Mouse (Mus musculus): ENCODE results near the gene Zscan26. TPM values are rescaled to one million over a fixed set of nuclear protein-coding genes. Genes with fewer than 3 reads are reported as not detected.
A peak's percentile ranks its signal among the peaks of the same experiment; 100 is the strongest.
"Not testable (repeated sequence)": the region's sequence is repeated elsewhere in the genome, so short reads cannot be mapped to it uniquely, and the experiment has no call there.

Gene Zscan26
- polyA plus RNA-seq, 1 experiment from 2014 or later: 24.3 TPM

DNA sequence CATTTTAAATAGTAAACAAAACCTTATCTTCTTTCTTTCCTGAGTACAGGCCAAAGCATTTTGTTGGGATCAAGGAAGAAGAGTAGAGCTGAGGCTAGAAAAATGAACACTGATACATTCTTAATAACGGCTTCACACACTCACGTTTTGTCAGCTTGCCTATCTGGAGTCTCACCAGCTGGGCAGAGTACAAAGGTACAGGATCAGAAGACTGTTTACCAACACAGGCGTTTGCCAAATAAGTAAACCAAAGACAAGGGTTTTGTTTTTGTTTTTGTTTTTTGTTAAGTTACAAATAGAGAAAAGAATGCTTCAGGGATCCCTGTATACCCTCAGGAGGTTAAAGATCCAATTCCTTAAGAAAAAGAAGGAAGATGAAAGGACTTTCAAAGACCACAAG lies 52.4 kb downstream of the Zscan26 start:
- Histone ChIP-seq H3K27me3 (no peaks in the 10 kb centered on the region), H3K27ac (replicated peaks) (no peak overlapping the region), H3K9ac (no peak overlapping the region), H3K36me3 (peaks cover 3% of the 10 kb centered on the region), H3K9me3 (no peaks in the 10 kb centered on the region), H3K4me1 (replicated peaks) (peaks cover 31% of the 10 kb centered on the region), H3K4me2 (peak overlapping the region; percentile 70), H3K4me3 (peak overlapping the region; percentile 60)
- no peak for ATAC-seq (ENCODE audit: low FRiP score, low read depth)
- WGBS: 89% methylated on average over 3 of the region's 3 CpGs

DNA sequence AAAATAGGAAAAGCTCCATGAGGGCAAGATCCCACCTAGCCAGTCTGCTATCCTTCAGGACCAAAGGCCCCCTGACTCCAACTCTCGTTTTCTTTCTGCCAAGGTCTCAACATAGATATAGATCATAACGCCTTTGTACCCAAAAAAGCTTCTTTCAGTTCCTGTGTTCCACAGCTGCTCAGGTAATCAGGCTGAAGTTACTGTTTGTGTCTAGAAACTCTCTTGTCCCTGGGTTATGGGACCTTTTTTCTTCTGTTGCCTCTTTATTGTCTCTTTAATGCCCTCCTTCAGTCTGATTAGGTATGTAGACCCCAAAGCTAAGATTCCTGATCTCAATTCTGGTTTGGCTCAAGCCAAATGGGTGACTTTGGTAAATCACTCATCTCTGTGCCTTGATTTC lies 56.0 kb downstream of the Zscan26 start:
- Histone ChIP-seq H3K4me2 (no peak overlapping the region), H3K36me3 (peaks cover 34% of the 10 kb centered on the region), H3K4me1 (replicated peaks) (peaks cover 28% of the 10 kb centered on the region), H3K9ac (no peak overlapping the region), H3K27me3 (no peaks in the 10 kb centered on the region), H3K27ac (replicated peaks) (no peak overlapping the region), H3K4me3 (no peak overlapping the region), H3K9me3 (no peaks in the 10 kb centered on the region)
- WGBS: 94% methylated on average over 2 of the region's 2 CpGs
- ATAC-seq (ENCODE audit: low FRiP score, low read depth): no peak

DNA sequence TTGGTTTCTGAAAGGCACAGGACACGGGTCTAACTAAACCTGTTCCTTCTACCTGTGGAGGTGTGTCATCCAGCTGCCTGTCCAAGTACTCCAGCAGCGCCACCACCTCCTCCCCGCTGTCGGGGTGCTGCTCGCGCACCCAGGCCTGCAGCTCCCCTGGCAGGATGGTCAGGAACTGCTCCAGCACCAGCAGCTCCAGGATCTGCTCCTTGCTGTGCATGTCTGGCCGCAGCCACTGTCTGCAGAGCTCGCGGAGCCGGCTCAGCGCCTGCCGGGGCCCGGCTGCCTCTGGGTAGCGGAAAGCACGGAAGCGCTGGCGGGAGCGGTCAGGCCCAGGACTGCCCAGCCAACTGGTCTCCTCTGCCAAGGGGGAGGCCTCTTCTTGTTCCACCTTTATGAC lies 57.5 kb downstream of the Zscan26 start:
- Histone ChIP-seq H3K36me3 (peaks cover 48% of the 10 kb centered on the region), H3K4me1 (replicated peaks) (peaks cover 22% of the 10 kb centered on the region)
- H3K9ac ChIP-seq; H3K27me3 ChIP-seq; H3K27ac ChIP-seq (replicated peaks); H3K4me2 ChIP-seq; H3K4me3 ChIP-seq; H3K9me3 ChIP-seq: not testable (repeated sequence)
- ATAC-seq (ENCODE audit: low FRiP score, low read depth): peak; percentile 38; the same call in 1 of the 2 replicates
- WGBS: 90% methylated on average over 18 of the region's 18 CpGs

DNA sequence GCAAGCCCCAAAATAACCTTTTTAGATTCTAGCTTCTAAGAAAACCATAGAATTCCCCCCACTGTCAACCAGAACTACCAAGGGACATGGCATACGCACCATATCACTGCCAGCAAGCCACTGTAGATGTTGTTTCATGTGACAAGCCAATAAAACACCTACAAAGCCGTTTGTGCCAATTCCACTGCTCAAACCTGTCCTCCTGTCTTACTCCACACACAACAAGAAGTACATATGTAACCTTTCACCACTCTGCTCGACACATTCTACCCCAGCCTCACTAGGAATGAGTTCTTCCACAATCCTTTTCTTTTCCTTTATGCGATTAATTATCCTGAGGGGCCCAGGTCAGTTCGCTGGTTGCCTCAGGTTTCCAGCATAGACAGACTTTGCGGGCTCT lies 57.9 kb downstream of the Zscan26 start:
- no peak for ATAC-seq (ENCODE audit: low FRiP score, low read depth)
- Histone ChIP-seq H3K9ac (no peak overlapping the region), H3K27me3 (no peaks in the 10 kb centered on the region), H3K4me1 (replicated peaks) (peaks cover 18% of the 10 kb centered on the region), H3K27ac (replicated peaks) (no peak overlapping the region), H3K4me3 (no peak overlapping the region), H3K9me3 (no peaks in the 10 kb centered on the region), H3K4me2 (no peak overlapping the region), H3K36me3 (peaks cover 52% of the 10 kb centered on the region)
- WGBS: 95% methylated on average over 6 of the region's 6 CpGs

DNA sequence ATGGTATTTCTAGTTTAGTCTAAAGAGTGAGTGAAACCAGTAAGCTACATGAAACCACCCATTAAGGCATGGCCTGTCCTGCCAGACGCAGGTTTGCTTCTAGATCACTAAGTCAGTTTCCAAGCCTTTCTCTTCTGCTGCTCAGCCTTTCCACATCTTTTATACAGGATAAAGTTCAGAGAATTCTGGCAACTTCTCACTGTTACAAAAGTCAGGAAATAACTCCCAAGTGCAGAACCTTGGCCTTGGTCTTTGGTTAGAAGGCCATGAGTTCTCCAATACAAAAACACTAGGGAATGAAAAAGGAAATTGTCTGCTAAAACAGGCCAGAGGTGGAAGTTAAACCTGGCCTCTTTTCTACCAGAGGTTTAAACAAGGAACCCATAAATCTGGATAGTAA lies 58.3 kb downstream of the Zscan26 start:
- 98% methylated on average over 1 of the region's 1 CpGs for WGBS
- H3K9me3 ChIP-seq: no peaks in the 10 kb centered on the region
- no peak overlapping the region for H3K4me3 ChIP-seq
- peaks cover 14% of the 10 kb centered on the region for H3K4me1 ChIP-seq (replicated peaks)
- no peak overlapping the region for H3K27ac ChIP-seq (replicated peaks)
- peaks cover 56% of the 10 kb centered on the region for H3K36me3 ChIP-seq
- H3K9ac ChIP-seq: no peak overlapping the region
- no peak overlapping the region for H3K4me2 ChIP-seq
- no peak for ATAC-seq (ENCODE audit: low FRiP score, low read depth)
- H3K27me3 ChIP-seq: no peaks in the 10 kb centered on the region

MicroRNAs within 50 kb of the gene (microRNA counts, 519-probe panel; counts per million panel counts)
- microRNA mmu-miR-1896: 3,372 counts per million, percentile 69 among the panel's probes with 10 or more counts

Small RNA genes within 50 kb of the gene (microRNA-seq; reads per million reads assigned to microRNA genes)
- gene Mir1896: not detected
- not detected for gene Mir6942

Other genes starting within 250 kb of the Zscan26 start
- gene Gpx5, start 161.0 kb downstream of the Zscan26 start, polyA plus RNA-seq (2015; fragmentation: Nextera tagmentation; extraction: Ambion mirVana): not detected in 2 replicates
- 0.24 and 0.27 TPM in 2 replicates for gene Gpx6, start 141.6 kb downstream of the Zscan26 start, polyA plus RNA-seq (2015; fragmentation: Nextera tagmentation; extraction: Ambion mirVana)
- gene Olfr1367, start 106.8 kb downstream of the Zscan26 start, polyA plus RNA-seq (2015; fragmentation: Nextera tagmentation; extraction: Ambion mirVana): not detected in 2 replicates
- 11.0 and 12.7 TPM in 2 replicates for gene Zscan12, start 90.9 kb downstream of the Zscan26 start, polyA plus RNA-seq (2015; fragmentation: Nextera tagmentation; extraction: Ambion mirVana)
- 65.8 and 71.1 TPM in 2 replicates for gene Zkscan3, start 51.0 kb downstream of the Zscan26 start, polyA plus RNA-seq (2015; fragmentation: Nextera tagmentation; extraction: Ambion mirVana)
- gene Pgbd1, start 12.7 kb downstream of the Zscan26 start, polyA plus RNA-seq (2015; fragmentation: Nextera tagmentation; extraction: Ambion mirVana): 2.8 and 4.2 TPM in 2 replicates
- 3.8 and 4.1 TPM in 2 replicates for gene Nkapl, start 14.8 kb upstream of the Zscan26 start, polyA plus RNA-seq (2015; fragmentation: Nextera tagmentation; extraction: Ambion mirVana)
- 8.1 and 10.5 TPM in 2 replicates for gene Zkscan4, start 25.2 kb upstream of the Zscan26 start, polyA plus RNA-seq (2015; fragmentation: Nextera tagmentation; extraction: Ambion mirVana)
- not detected in 2 replicates for gene Gm10065, start 25.7 kb upstream of the Zscan26 start, polyA plus RNA-seq (2015; fragmentation: Nextera tagmentation; extraction: Ambion mirVana)
- gene AK157302, start 41.5 kb upstream of the Zscan26 start, polyA plus RNA-seq (2015; fragmentation: Nextera tagmentation; extraction: Ambion mirVana): 0.39 and 0.55 TPM in 2 replicates
- 8.8 and 11.9 TPM in 2 replicates for gene Gm11273, start 47.7 kb upstream of the Zscan26 start, polyA plus RNA-seq (2015; fragmentation: Nextera tagmentation; extraction: Ambion mirVana)
- gene Zkscan8, start 77.4 kb upstream of the Zscan26 start, polyA plus RNA-seq (2015; fragmentation: Nextera tagmentation; extraction: Ambion mirVana): 4.5 and 5.0 TPM in 2 replicates
- 0.06 and 0.25 TPM in 2 replicates for gene Olfr1366, start 89.1 kb upstream of the Zscan26 start, polyA plus RNA-seq (2015; fragmentation: Nextera tagmentation; extraction: Ambion mirVana)
- 0.04 and 0.08 TPM in 2 replicates for gene Olfr1535, start 106.2 kb upstream of the Zscan26 start, polyA plus RNA-seq (2015; fragmentation: Nextera tagmentation; extraction: Ambion mirVana)
- not detected in 2 replicates for gene Olfr1364, start 128.0 kb upstream of the Zscan26 start, polyA plus RNA-seq (2015; fragmentation: Nextera tagmentation; extraction: Ambion mirVana)
- not detected in 2 replicates for gene Olfr1362, start 160.3 kb upstream of the Zscan26 start, polyA plus RNA-seq (2015; fragmentation: Nextera tagmentation; extraction: Ambion mirVana)
- 0.04 TPM in 1 of 2 replicates, not detected in the other for gene Olfr11, start 188.8 kb upstream of the Zscan26 start, polyA plus RNA-seq (2015; fragmentation: Nextera tagmentation; extraction: Ambion mirVana)
- not detected in 2 replicates for gene Olfr1361, start 209.7 kb upstream of the Zscan26 start, polyA plus RNA-seq (2015; fragmentation: Nextera tagmentation; extraction: Ambion mirVana)
- gene Olfr1360, start 223.7 kb upstream of the Zscan26 start, polyA plus RNA-seq (2015; fragmentation: Nextera tagmentation; extraction: Ambion mirVana): not detected in 2 replicates
- not detected in 2 replicates for gene Olfr1359, start 244.4 kb upstream of the Zscan26 start, polyA plus RNA-seq (2015; fragmentation: Nextera tagmentation; extraction: Ambion mirVana)